Mouse (Mus musculus) CH12.LX (cell line): ENCODE measurements at regions not wholly inside any gene's neighbourhood (a gene's known extent, or its start where the extent isn't known, plus 50 kb on each side); places are given as distances from the start of the nearest gene placed in this dataset.

ENCODE experiments used
- DNase-seq: peaks from one replicate; pipeline ENCODE4 v3.0.0-alpha.2; 2013; ENCODE audit errors: extremely low read depth
- H3K27ac ChIP-seq: 2 replicates; pipeline ENCODE4 v1.5.1; 2012; ENCODE audit warnings: low read depth, mild to moderate bottlenecking, control low read depth, moderate library complexity; ENCODE audit not compliant: insufficient read depth
- H3K27me3 ChIP-seq: replicated peaks from 2 replicates; pipeline ENCODE3; 2012; ENCODE audit warnings: inconsistent platforms
- H3K36me3 ChIP-seq, 2 experiments: replicated peaks in 1 of 2; 2 replicates each; pipeline versions ENCODE3 to v1.6.1; 2012; ENCODE audit warnings: inconsistent platforms in 1 of 2, low read length in 1 of 2, mild to moderate bottlenecking in 1 of 2, mixed read lengths in 1 of 2, moderate library complexity in 1 of 2; ENCODE audit not compliant: control insufficient read depth in 1 of 2, insufficient read depth in 1 of 2
- H3K4me1 ChIP-seq, 2 experiments: 2 replicates each; pipeline ENCODE4 v1.6.1; 2012; ENCODE audit warnings: inconsistent platforms in 1 of 2, moderate library complexity in 1 of 2; ENCODE audit not compliant: insufficient read depth in 2 of 2, control insufficient read depth in 1 of 2
- H3K4me2 ChIP-seq: 2 replicates; pipeline ENCODE4 v1.6.1; 2012; ENCODE audit warnings: low read depth, mild to moderate bottlenecking, control low read depth; ENCODE audit not compliant: poor library complexity, insufficient read depth, severe bottlenecking
- H3K4me3 ChIP-seq, 3 experiments: fragments of 150-350 bp in 1 of 3; sonication (generic) in 1 of 3; replicated peaks in 1 of 3; 2 replicates each; pipeline versions ENCODE3 to v1.5.1; 2011 to 2012; ENCODE audit warnings: low read depth in 2 of 3, low read length in 2 of 3, mild to moderate bottlenecking in 2 of 3, moderate library complexity in 2 of 3, control low read depth in 1 of 3, improper control_type of control experiment in 1 of 3, inconsistent platforms in 1 of 3, mixed read lengths in 1 of 3; ENCODE audit not compliant: poor library complexity in 1 of 3
- H3K79me2 ChIP-seq: replicated peaks from 2 replicates; pipeline ENCODE4 v1.6.1; 2012; ENCODE audit warnings: mild to moderate bottlenecking, moderate library complexity; ENCODE audit not compliant: control insufficient read depth, poor library complexity, insufficient read depth, severe bottlenecking; ENCODE audit errors: extremely low read depth
- H3K9ac ChIP-seq: 2 replicates; pipeline ENCODE4 v1.6.1; 2012; ENCODE audit warnings: low read depth, mild to moderate bottlenecking, control low read depth, moderate library complexity; ENCODE audit not compliant: insufficient read depth
- H3K9me3 ChIP-seq: replicated peaks from 2 replicates; pipeline ENCODE3; 2012; ENCODE audit warnings: low read length, inconsistent platforms, mixed read lengths
- CHD2 ChIP-seq: IDR thresholded peaks from 2 replicates; pipeline ENCODE4 v1.6.1; 2011; ENCODE audit warnings: low read length, improper control_type of control experiment
- CTCF ChIP-seq, 2 experiments: IDR thresholded peaks in 1 of 2; conservative IDR thresholded peaks in 1 of 2; 2 replicates each; pipeline ENCODE4 v1.5.1; 2011 to 2012; ENCODE audit warnings: low read depth in 2 of 2, low read length in 2 of 2, improper control_type of control experiment in 1 of 2, inconsistent platforms in 1 of 2, mild to moderate bottlenecking in 1 of 2, moderate library complexity in 1 of 2
- ETS1 ChIP-seq: conservative IDR thresholded peaks from 2 replicates; pipeline ENCODE4 v1.6.1; 2012; ENCODE audit warnings: low read depth, mild to moderate bottlenecking, inconsistent platforms, low read length, improper control_type of control experiment, moderate library complexity
- MAFK ChIP-seq: IDR thresholded peaks from 2 replicates; pipeline ENCODE4 v1.6.1; 2011; ENCODE audit warnings: low read length, improper control_type of control experiment; ENCODE audit not compliant: insufficient replicate concordance
- MAX ChIP-seq: IDR thresholded peaks from 2 replicates; pipeline ENCODE4 v1.6.1; 2011; ENCODE audit warnings: low read length, improper control_type of control experiment
- MXI1 ChIP-seq: IDR thresholded peaks from 2 replicates; pipeline ENCODE4 v1.6.1; 2011; ENCODE audit warnings: mild to moderate bottlenecking, low read depth, low read length, improper control_type of control experiment
- MYC ChIP-seq: IDR thresholded peaks from 2 replicates; pipeline ENCODE4 v1.6.1; 2011; ENCODE audit warnings: low read depth, mild to moderate bottlenecking, improper control_type of control experiment, low read length
- NRF1 ChIP-seq: IDR thresholded peaks from 2 replicates; pipeline ENCODE4 v1.6.1; 2014; ENCODE audit warnings: low read depth, mild to moderate bottlenecking, inconsistent platforms, low read length, improper control_type of control experiment, moderate library complexity
- PAX5 ChIP-seq: IDR thresholded peaks from 2 replicates; pipeline ENCODE4 v1.6.1; 2012; ENCODE audit warnings: low read length, inconsistent platforms, mixed read lengths
- POLR2A ChIP-seq: IDR thresholded peaks from 2 replicates; pipeline ENCODE4 v1.6.1; 2011; ENCODE audit warnings: low read depth, mild to moderate bottlenecking, improper control_type of control experiment, low read length
- SIN3A ChIP-seq: IDR thresholded peaks from 2 replicates; pipeline ENCODE4 v1.6.1; 2012; ENCODE audit warnings: low read length, improper control_type of control experiment, inconsistent platforms
- SMC3 ChIP-seq: IDR thresholded peaks from 2 replicates; pipeline ENCODE4 v1.6.1; 2011; ENCODE audit warnings: low read depth, low read length, improper control_type of control experiment
- USF2 ChIP-seq: conservative IDR thresholded peaks from 2 replicates; pipeline ENCODE4 v1.6.1; 2011; ENCODE audit warnings: low read depth, low read length, improper control_type of control experiment
- ZKSCAN1 ChIP-seq: IDR thresholded peaks from 2 replicates; pipeline ENCODE4 v1.6.1; 2012; ENCODE audit warnings: low read depth, inconsistent platforms, low read length, improper control_type of control experiment, borderline replicate concordance
- ZMIZ1 ChIP-seq: IDR thresholded peaks from 2 replicates; pipeline ENCODE4 v1.6.1; 2012; ENCODE audit warnings: low read depth, mild to moderate bottlenecking, inconsistent platforms, low read length, improper control_type of control experiment
- ZNF384 ChIP-seq: IDR thresholded peaks from 2 replicates; pipeline ENCODE4 v1.6.1; 2012; ENCODE audit warnings: low read depth, low read length, improper control_type of control experiment, inconsistent platforms
- dilution Hi-C: fragments of 300-500 bp; cut with MboI; formaldehyde crosslinking; loops from 2 replicates; pipeline ENCODE4 v1.14.3; 2020; ENCODE audit warnings: low sequenced_read_pairs; ENCODE audit not compliant: extremely low pct_unique_long_range_greater_than_20kb, extremely low pct_ligation_motif_present
- in situ Hi-C: fragments of 300-500 bp; cut with MboI; formaldehyde crosslinking; loops from 3 replicates; pipeline ENCODE4 v1.14.3; 2019; ENCODE audit warnings: low sequenced_read_pairs, low pct_ligation_motif_present, low pct_unique_long_range_greater_than_20kb, mixed read lengths

- in situ Hi-C loops: no loop called here
- H3K4me3 ChIP-seq: no peak overlapping the region
- no peaks in the 10 kb centered on the region for H3K27me3 ChIP-seq
- H3K27ac ChIP-seq: no peak overlapping the region
- no peaks in the 10 kb centered on the region for H3K79me2 ChIP-seq
- no peaks in the 10 kb centered on the region for H3K36me3 ChIP-seq
- dilution Hi-C loops: no loop called here
- TF ChIP-seq CTCF (conservative IDR thresholded peaks at IDR 0.05 in 1 of 2, IDR thresholded peaks at IDR 0.05 in 1 of 2; ENCODE audit: low read depth in 2 of 2, low read length in 2 of 2): no peak
- no peak for TF ChIP-seq MAX
- TF ChIP-seq ZMIZ1: no peak
- no peak for TF ChIP-seq CHD2
- TF ChIP-seq MAFK: no peak
- no peak for TF ChIP-seq ZNF384
- TF ChIP-seq POLR2A: no peak
- TF ChIP-seq PAX5: no peak
- TF ChIP-seq MYC: no peak
- no peak for TF ChIP-seq NRF1
- no peak for TF ChIP-seq SIN3A
- TF ChIP-seq MXI1: no peak
- no peak overlapping the region for H3K9ac ChIP-seq
- DNase-seq: no peak
- H3K4me2 ChIP-seq: no peak overlapping the region
- peaks cover 0 to 13% of the 10 kb centered on the region in 2 experiments; a peak in 2 of 4 replicates for H3K4me1 ChIP-seq
- no peaks in the 10 kb centered on the region for H3K9me3 ChIP-seq
These were observed 105.2 kb downstream of the Ier5 start for GRCm38 (mm10) chr1:154993927-154994856.

GRCm38 (mm10) chr1:154983325-154983724, 99.0 kb upstream of the Cacna1e start:
- no peak for TF ChIP-seq ZKSCAN1
- no peak for TF ChIP-seq ETS1
- TF ChIP-seq CTCF (conservative IDR thresholded peaks at IDR 0.05 in 1 of 2, IDR thresholded peaks at IDR 0.05 in 1 of 2; ENCODE audit: low read depth in 2 of 2, low read length in 2 of 2): peak in 1 of 2 experiments; percentile 40; a peak in 2 of 4 replicates
- peak; percentile 31 for TF ChIP-seq SMC3
- no peak for TF ChIP-seq USF2
- Histone ChIP-seq H3K36me3 (no peaks in the 10 kb centered on the region), H3K4me1 (peaks cover 15 to 30% of the 10 kb centered on the region in 2 experiments), H3K4me2 (no peak overlapping the region), H3K9me3 (peaks cover 4% of the 10 kb centered on the region), H3K27ac (no peak overlapping the region), H3K4me3 (no peak overlapping the region), H3K9ac (no peak overlapping the region), H3K79me2 (no peaks in the 10 kb centered on the region), H3K27me3 (no peaks in the 10 kb centered on the region)
- no peak for DNase-seq
- in situ Hi-C loops: no loop called here
- dilution Hi-C loops: no loop called here
